Mouse (Mus musculus): Measurements from ENCODE around the gene Cass4. TPM values are rescaled to one million over a fixed set of nuclear protein-coding genes. Genes with fewer than 3 reads are reported as not detected.
A peak's percentile ranks its signal among the peaks of the same experiment; 100 is the strongest.

Gene Cass4
- polyA plus RNA-seq, 1 experiment from 2014 or later, result 1.1 TPM

DNA sequence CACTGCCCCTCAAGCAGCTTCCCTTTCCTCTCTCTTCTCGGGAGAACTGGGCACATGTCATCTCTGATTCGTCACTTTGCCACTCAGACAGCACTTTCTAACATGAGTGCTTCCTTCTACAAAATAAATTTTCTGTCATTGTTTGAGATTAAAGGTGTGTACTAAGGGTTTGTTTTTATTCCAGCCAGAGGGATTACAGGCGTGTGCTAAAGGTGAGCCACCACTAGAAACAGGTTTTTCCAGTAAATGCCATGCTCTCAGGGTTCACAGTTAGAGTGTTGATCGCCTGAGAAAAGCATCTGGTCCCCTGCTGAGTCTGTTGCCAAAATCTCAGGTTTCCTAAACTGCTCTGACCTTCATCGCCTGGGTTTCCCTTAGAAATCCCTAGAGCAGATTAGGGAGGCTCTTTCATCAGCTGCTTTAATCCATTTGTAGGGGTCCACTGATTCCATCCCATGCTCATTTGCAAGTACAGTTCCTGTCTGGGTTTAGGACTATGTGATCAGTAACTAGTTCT lies 16.5 kb upstream of the Cass4 start:
- H3K9me3 ChIP-seq (ENCODE audit: control insufficient read depth, low read length), result no peaks in the 10 kb centered on the region
- peaks cover 74% of the 10 kb centered on the region for H3K36me3 ChIP-seq (ENCODE audit: control insufficient read depth, insufficient read depth, low read length)
- no peak overlapping the region for H3K4me3 ChIP-seq (ENCODE audit: low read depth, low read length)
- WGBS, result 65% methylated on average over 5 of the region's 5 CpGs
- no peak overlapping the region for H3K9ac ChIP-seq (ENCODE audit: low read depth, low read length)
- DNase-seq (ENCODE audit: low spot score) (no peak), ATAC-seq (replicated peaks; ENCODE audit: low FRiP score) (no peak)
- H3K27me3 ChIP-seq (replicated peaks; ENCODE audit: control insufficient read depth, insufficient read depth, low read length), result no peaks in the 10 kb centered on the region
- peaks cover 2% of the 10 kb centered on the region; the same call in 1 of the 2 replicates for H3K4me1 ChIP-seq (replicated peaks; ENCODE audit: control insufficient read depth, insufficient read depth, low read length)
- H3K27ac ChIP-seq (ENCODE audit: low read depth, low read length), result no peak overlapping the region
- H3K4me2 ChIP-seq, result no peak overlapping the region

DNA sequence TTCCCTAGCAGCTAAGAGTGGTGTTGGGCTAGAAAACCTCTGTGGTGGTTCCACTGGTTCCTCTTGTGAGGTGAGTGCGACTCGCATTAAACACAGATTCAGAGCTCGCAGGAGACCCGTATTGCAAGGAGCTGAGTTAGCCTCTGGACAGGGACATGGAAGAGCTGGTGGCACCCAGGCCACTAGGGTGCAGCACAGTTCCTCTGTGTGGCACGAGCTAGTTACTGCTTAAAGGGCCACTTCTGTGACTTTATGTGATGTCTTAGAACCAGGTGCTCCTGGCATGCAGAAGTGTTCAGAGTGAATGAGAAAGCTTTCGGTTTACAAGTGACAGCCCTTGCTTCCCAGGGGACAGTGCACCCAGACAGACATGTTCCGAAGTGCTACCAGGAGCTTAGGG lies 15.3 kb upstream of the Cass4 start:
- DNase-seq (ENCODE audit: low spot score), result no peak
- Histone ChIP-seq H3K36me3 (ENCODE audit: control insufficient read depth, insufficient read depth, low read length) (peaks cover 66% of the 10 kb centered on the region), H3K4me3 (ENCODE audit: low read depth, low read length) (no peak overlapping the region), H3K4me1 (replicated peaks; ENCODE audit: control insufficient read depth, insufficient read depth, low read length) (no peaks in the 10 kb centered on the region), H3K27ac (ENCODE audit: low read depth, low read length) (no peak overlapping the region), H3K9me3 (ENCODE audit: control insufficient read depth, low read length) (no peaks in the 10 kb centered on the region), H3K4me2 (no peak overlapping the region), H3K27me3 (replicated peaks; ENCODE audit: control insufficient read depth, insufficient read depth, low read length) (no peaks in the 10 kb centered on the region), H3K9ac (ENCODE audit: low read depth, low read length) (no peak overlapping the region)
- 0 out of 2 replicates have a peak, but pooled peaks have one; percentile 53 for ATAC-seq (replicated peaks; ENCODE audit: low FRiP score)
- WGBS, result 81% methylated on average over 7 of the region's 7 CpGs

DNA sequence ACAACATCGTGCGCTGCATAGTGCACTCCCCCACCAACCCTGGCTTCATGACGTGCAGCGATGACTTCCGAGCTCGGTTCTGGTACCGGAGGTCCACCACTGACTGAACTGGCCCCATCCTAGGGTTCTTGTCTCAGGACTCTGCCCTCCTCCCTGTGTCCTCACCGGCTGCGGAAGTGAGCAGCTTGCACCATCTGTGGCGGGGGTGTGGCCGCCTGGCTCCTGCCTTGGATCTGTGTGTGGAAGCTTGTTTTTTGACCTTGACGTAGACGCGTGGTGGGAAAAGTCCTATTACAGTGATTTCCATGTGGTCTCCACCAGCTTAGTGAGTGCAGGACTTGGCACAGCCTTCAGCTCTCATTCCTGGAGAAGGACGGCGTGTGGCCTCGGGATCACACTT lies 13.1 kb upstream of the Cass4 start:
- no peak overlapping the region for H3K4me3 ChIP-seq (ENCODE audit: low read depth, low read length)
- DNase-seq (ENCODE audit: low spot score) (no peak), ATAC-seq (replicated peaks; ENCODE audit: low FRiP score) (no peak)
- H3K4me1 ChIP-seq (replicated peaks; ENCODE audit: control insufficient read depth, insufficient read depth, low read length), result no peaks in the 10 kb centered on the region
- no peak overlapping the region for H3K4me2 ChIP-seq
- H3K27ac ChIP-seq (ENCODE audit: low read depth, low read length), result no peak overlapping the region
- no peaks in the 10 kb centered on the region for H3K9me3 ChIP-seq (ENCODE audit: control insufficient read depth, low read length)
- 96% methylated on average over 17 of the region's 17 CpGs for WGBS
- peaks cover 56% of the 10 kb centered on the region for H3K36me3 ChIP-seq (ENCODE audit: control insufficient read depth, insufficient read depth, low read length)
- H3K27me3 ChIP-seq (replicated peaks; ENCODE audit: control insufficient read depth, insufficient read depth, low read length), result no peaks in the 10 kb centered on the region
- H3K9ac ChIP-seq (ENCODE audit: low read depth, low read length), result no peak overlapping the region

DNA sequence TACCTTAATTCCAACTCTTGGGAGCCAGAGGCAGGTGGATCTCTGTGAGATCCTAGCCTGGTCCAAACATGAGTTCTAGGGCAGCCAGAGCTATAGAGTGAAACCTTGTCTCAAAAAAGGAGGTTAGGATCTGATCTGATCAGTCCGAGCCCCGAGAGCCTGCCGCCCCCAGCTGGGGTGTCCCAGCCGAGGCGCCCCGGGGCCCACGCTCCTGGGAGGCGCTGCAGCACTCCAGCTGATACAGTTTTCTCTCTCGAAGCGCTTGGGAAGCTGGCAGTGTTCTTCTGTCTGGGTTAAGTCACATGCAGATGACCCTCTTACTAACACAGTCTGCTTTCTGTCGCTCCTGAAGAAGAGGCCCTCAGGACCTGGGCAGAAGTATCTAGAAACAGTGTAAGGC lies 12.3 kb upstream of the Cass4 start:
- DNase-seq (ENCODE audit: low spot score) (no peak), ATAC-seq (replicated peaks; ENCODE audit: low FRiP score) (no peak; the same call in 1 of the 2 replicates)
- H3K27ac ChIP-seq (ENCODE audit: low read depth, low read length), result no peak overlapping the region
- H3K9ac ChIP-seq (ENCODE audit: low read depth, low read length), result no peak overlapping the region
- H3K9me3 ChIP-seq (ENCODE audit: control insufficient read depth, low read length), result no peaks in the 10 kb centered on the region
- H3K4me1 ChIP-seq (replicated peaks; ENCODE audit: control insufficient read depth, insufficient read depth, low read length), result no peaks in the 10 kb centered on the region
- 95% methylated on average over 11 of the region's 11 CpGs for WGBS
- no peak overlapping the region for H3K4me3 ChIP-seq (ENCODE audit: low read depth, low read length)
- H3K36me3 ChIP-seq (ENCODE audit: control insufficient read depth, insufficient read depth, low read length), result peaks cover 48% of the 10 kb centered on the region
- H3K27me3 ChIP-seq (replicated peaks; ENCODE audit: control insufficient read depth, insufficient read depth, low read length), result no peaks in the 10 kb centered on the region
- no peak overlapping the region for H3K4me2 ChIP-seq

GRCm38 (mm10) chr2:172381898-172382297 lies 11.7 kb upstream of the Cass4 start:
- Histone ChIP-seq H3K27me3 (replicated peaks; ENCODE audit: control insufficient read depth, insufficient read depth, low read length) (no peaks in the 10 kb centered on the region), H3K4me2 (no peak overlapping the region), H3K36me3 (ENCODE audit: control insufficient read depth, insufficient read depth, low read length) (peaks cover 45% of the 10 kb centered on the region), H3K9me3 (ENCODE audit: control insufficient read depth, low read length) (no peaks in the 10 kb centered on the region), H3K27ac (ENCODE audit: low read depth, low read length) (no peak overlapping the region), H3K9ac (ENCODE audit: low read depth, low read length) (no peak overlapping the region), H3K4me1 (replicated peaks; ENCODE audit: control insufficient read depth, insufficient read depth, low read length) (no peaks in the 10 kb centered on the region), H3K4me3 (ENCODE audit: low read depth, low read length) (no peak overlapping the region)
- no peak for DNase-seq (ENCODE audit: low spot score)
- ATAC-seq (replicated peaks; ENCODE audit: low FRiP score), result no peak
- WGBS, result 87% methylated on average over 12 of the region's 12 CpGs

GRCm38 (mm10) chr2:172384715-172385114 lies 8.9 kb upstream of the Cass4 start:
- H3K27ac ChIP-seq (ENCODE audit: low read depth, low read length), result no peak overlapping the region
- H3K9me3 ChIP-seq (ENCODE audit: control insufficient read depth, low read length), result no peaks in the 10 kb centered on the region
- DNase-seq (ENCODE audit: low spot score) (no peak), ATAC-seq (replicated peaks; ENCODE audit: low FRiP score) (no peak)
- no peak overlapping the region for H3K4me2 ChIP-seq
- H3K4me3 ChIP-seq (ENCODE audit: low read depth, low read length), result no peak overlapping the region
- H3K4me1 ChIP-seq (replicated peaks; ENCODE audit: control insufficient read depth, insufficient read depth, low read length), result no peaks in the 10 kb centered on the region
- H3K36me3 ChIP-seq (ENCODE audit: control insufficient read depth, insufficient read depth, low read length), result peaks cover 21% of the 10 kb centered on the region
- no peaks in the 10 kb centered on the region for H3K27me3 ChIP-seq (replicated peaks; ENCODE audit: control insufficient read depth, insufficient read depth, low read length)
- H3K9ac ChIP-seq (ENCODE audit: low read depth, low read length), result no peak overlapping the region
- WGBS, result 89% methylated on average over 3 of the region's 3 CpGs

- WGBS, result 31% methylated on average over 6 of the region's 6 CpGs
These were observed 3.3 kb upstream of the Cass4 start for GRCm38 (mm10) chr2:172390341-172390740.

DNA sequence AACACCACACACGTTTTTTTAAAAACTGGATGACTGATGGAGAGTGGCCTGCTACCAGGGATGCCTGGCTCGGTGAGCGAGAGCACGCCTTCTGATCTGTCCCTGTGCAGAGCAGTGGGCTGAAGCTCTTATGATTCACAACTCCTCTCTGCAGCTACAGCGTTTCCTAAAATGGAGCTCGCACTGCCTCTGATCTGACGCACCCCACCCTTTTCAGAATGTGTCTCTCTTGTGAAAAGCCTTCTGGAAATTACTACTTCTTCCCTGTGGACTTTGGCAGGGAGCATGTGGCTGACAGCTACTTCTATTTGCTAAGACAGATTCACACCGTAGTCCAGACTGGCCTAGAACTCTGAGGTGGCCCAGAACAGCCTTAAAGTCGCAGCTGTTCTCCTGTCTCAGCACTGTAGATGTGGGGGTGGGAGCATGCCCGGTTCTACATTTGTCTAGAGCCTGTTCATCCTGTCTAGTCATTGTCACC lies 1.5 kb upstream of the Cass4 start:
- Histone ChIP-seq H3K27ac (ENCODE audit: low read depth, low read length) (no peak overlapping the region), H3K27me3 (replicated peaks; ENCODE audit: control insufficient read depth, insufficient read depth, low read length) (no peaks in the 10 kb centered on the region), H3K9ac (ENCODE audit: low read depth, low read length) (no peak overlapping the region), H3K9me3 (ENCODE audit: control insufficient read depth, low read length) (no peaks in the 10 kb centered on the region), H3K4me2 (no peak overlapping the region), H3K36me3 (ENCODE audit: control insufficient read depth, insufficient read depth, low read length) (no peaks in the 10 kb centered on the region), H3K4me3 (ENCODE audit: low read depth, low read length) (no peak overlapping the region), H3K4me1 (replicated peaks; ENCODE audit: control insufficient read depth, insufficient read depth, low read length) (peaks cover 2% of the 10 kb centered on the region; the same call in 1 of the 2 replicates)
- ATAC-seq (replicated peaks; ENCODE audit: low FRiP score) (no peak), DNase-seq (ENCODE audit: low spot score) (no peak)
- WGBS, result 64% methylated on average over 10 of the region's 10 CpGs

More at GRCm38 (mm10) chr2:172390341-172390740, 3.3 kb upstream of the Cass4 start:
- Histone ChIP-seq H3K4me1 (replicated peaks; ENCODE audit: control insufficient read depth, insufficient read depth, low read length) (peaks cover 2% of the 10 kb centered on the region; the same call in 1 of the 2 replicates), H3K27ac (ENCODE audit: low read depth, low read length) (no peak overlapping the region), H3K36me3 (ENCODE audit: control insufficient read depth, insufficient read depth, low read length) (no peaks in the 10 kb centered on the region), H3K9me3 (ENCODE audit: control insufficient read depth, low read length) (no peaks in the 10 kb centered on the region), H3K4me2 (no peak overlapping the region), H3K9ac (ENCODE audit: low read depth, low read length) (no peak overlapping the region), H3K27me3 (replicated peaks; ENCODE audit: control insufficient read depth, insufficient read depth, low read length) (no peaks in the 10 kb centered on the region), H3K4me3 (ENCODE audit: low read depth, low read length) (no peak overlapping the region)
- no peak for ATAC-seq (replicated peaks; ENCODE audit: low FRiP score)
- DNase-seq (ENCODE audit: low spot score), result no peak

DNA sequence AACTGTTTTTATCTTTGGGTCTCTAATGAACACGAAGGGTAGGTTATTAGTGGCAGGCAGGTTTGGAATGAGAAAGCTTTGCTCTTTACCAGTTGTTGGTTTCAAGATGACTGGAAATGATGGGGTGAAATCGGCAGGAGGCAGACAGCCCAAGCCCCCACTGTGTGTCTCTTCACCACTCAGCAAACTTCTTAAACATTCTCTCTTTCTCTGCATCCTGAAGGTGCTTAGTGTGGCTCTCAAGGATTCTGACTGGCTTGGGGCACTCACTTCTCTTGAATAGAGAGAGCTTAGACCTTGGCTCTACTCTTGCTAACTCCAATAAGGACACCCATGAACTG lies 428 bp downstream of the Cass4 start:
- no peak for DNase-seq (ENCODE audit: low spot score)
- Histone ChIP-seq H3K27me3 (replicated peaks; ENCODE audit: control insufficient read depth, insufficient read depth, low read length) (no peaks in the 10 kb centered on the region), H3K4me2 (peak overlapping the region; percentile 57), H3K9me3 (ENCODE audit: control insufficient read depth, low read length) (no peaks in the 10 kb centered on the region), H3K36me3 (ENCODE audit: control insufficient read depth, insufficient read depth, low read length) (no peaks in the 10 kb centered on the region), H3K4me1 (replicated peaks; ENCODE audit: control insufficient read depth, insufficient read depth, low read length) (peaks cover 2% of the 10 kb centered on the region; the same call in 1 of the 2 replicates), H3K4me3 (ENCODE audit: low read depth, low read length) (peak overlapping the region; percentile 44), H3K27ac (ENCODE audit: low read depth, low read length) (no peak overlapping the region), H3K9ac (ENCODE audit: low read depth, low read length) (no peak overlapping the region)
- ATAC-seq (replicated peaks; ENCODE audit: low FRiP score), result no peak
- WGBS, result 50% methylated on average over 2 of the region's 2 CpGs

Data from liver, embryonic 11.5 days (tissue).